Mouse (Mus musculus) hindbrain, postnatal 0 days (tissue): ENCODE data around the gene Trim25. TPM values are rescaled to one million over a fixed set of nuclear protein-coding genes. Genes with fewer than 3 reads are reported as not detected.
"Not testable (repeated sequence)": the region's sequence is repeated elsewhere in the genome, so short reads cannot be mapped to it uniquely, and the experiment has no call there.

Source experiments
- ATAC-seq: fragments of 200-750 bp; cut with Nextera tagmentation; 2 replicates; pipeline ENCODE4 v1.8.0; 2017; ENCODE audit warnings: mild to moderate bottlenecking, moderate TSS enrichment, moderate library complexity
- DNase-seq: peaks from one replicate; pipeline ENCODE4 v3.0.0-alpha.2; 2015; ENCODE audit warnings: low spot score
- H3K27ac ChIP-seq: fragments of 300-500 bp; sonication (generic); 2 replicates; pipeline ENCODE4 v1.5.1; 2014; ENCODE audit warnings: mild to moderate bottlenecking
- H3K27me3 ChIP-seq: fragments of 300-500 bp; sonication (generic); 2 replicates; pipeline ENCODE4 v1.6.1; 2014; ENCODE audit warnings: low read length, mixed read lengths; ENCODE audit not compliant: insufficient read depth
- H3K36me3 ChIP-seq: fragments of 300-500 bp; sonication (generic); 2 replicates; pipeline ENCODE4 v1.6.1; 2014; ENCODE audit warnings: low read length, mixed read lengths; ENCODE audit not compliant: insufficient read depth
- H3K4me1 ChIP-seq: fragments of 300-500 bp; sonication (generic); 2 replicates; pipeline ENCODE4 v1.6.1; 2014; ENCODE audit warnings: antibody characterized with exemption, low read length, mixed read lengths; ENCODE audit not compliant: insufficient read depth
- H3K4me2 ChIP-seq: fragments of 300-500 bp; sonication (generic); 2 replicates; pipeline ENCODE4 v1.6.1; 2014; ENCODE audit warnings: low read depth, mild to moderate bottlenecking, low read length, moderate library complexity, mixed read lengths
- H3K4me3 ChIP-seq: fragments of 300-500 bp; sonication (generic); 2 replicates; pipeline ENCODE4 v1.5.1; 2014; ENCODE audit warnings: low read length
- H3K9ac ChIP-seq: fragments of 300-500 bp; sonication (generic); replicated peaks from 2 replicates; pipeline ENCODE4 v1.6.1; 2014; ENCODE audit warnings: mild to moderate bottlenecking, low read length, moderate library complexity, mixed read lengths
- H3K9me3 ChIP-seq: fragments of 300-500 bp; sonication (generic); 2 replicates; pipeline ENCODE4 v1.6.1; 2016; ENCODE audit warnings: low read length, mixed read lengths
- CTCF ChIP-seq: IDR thresholded peaks from 2 replicates; pipeline ENCODE4 v1.5.1; 2016; ENCODE audit warnings: antibody characterized with exemption, control low read depth, low read depth
- WGBS: fragments of 180-500 bp; shearing (Covaris S2); extraction: QIAGEN DNeasy Blood & Tissue Kit; methylation state at CpG from one replicate; pipeline ENCODE4 v1.1.7; 2014; 5-methylcytosine and 5-hydroxymethylcytosine counted together
- polyA plus RNA-seq: library from polyadenylated mRNA; unstranded; fragments of >200 nt; fragmentation: Nextera tagmentation; extraction: Ambion mirVana; gene quantifications from 2 replicates; pipeline ENCODE4 v1.2.1, GENCODE M21; 2015
- total RNA-seq: library from RNA; depleted of rRNA; stranded (reverse); fragments of >200 nt; gene quantifications from 2 replicates; pipeline ENCODE4 v1.2.3, GENCODE M21; 2014

The Trim25 gene
- total and polyA plus RNA-seq, 2 experiments from 2014 or later: 4.6 to 5.3 TPM

DNA sequence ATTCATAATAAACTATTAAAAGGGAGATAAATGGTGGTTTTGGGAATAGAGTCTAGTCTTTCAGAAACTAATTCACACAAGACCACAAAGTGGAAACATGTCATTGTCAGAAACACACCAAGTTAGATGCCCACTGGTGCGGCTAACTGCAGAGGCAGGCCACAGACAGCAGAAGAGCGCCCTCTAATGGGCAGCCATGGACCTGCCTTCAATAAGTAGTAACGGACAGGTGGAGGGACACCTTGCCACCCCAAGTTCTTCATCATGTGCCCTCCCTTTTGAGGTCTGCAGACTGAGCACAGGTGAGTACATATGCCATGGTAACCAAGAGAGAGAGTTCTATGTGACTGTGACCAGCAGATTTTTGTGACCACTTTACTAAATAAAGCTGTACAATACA is 40.1 kb downstream of the Trim25 start:
- H3K9ac ChIP-seq: no peak overlapping the region
- ATAC-seq (no peak), DNase-seq (peak; percentile 65)
- no peaks in the 10 kb centered on the region for H3K4me1 ChIP-seq
- H3K9me3 ChIP-seq: no peaks in the 10 kb centered on the region
- H3K27ac ChIP-seq: no peak overlapping the region
- H3K27me3 ChIP-seq: no peaks in the 10 kb centered on the region
- H3K4me3 ChIP-seq: no peak overlapping the region
- no peak overlapping the region for H3K4me2 ChIP-seq
- 14% methylated on average over 3 of the region's 3 CpGs for WGBS
- TF ChIP-seq CTCF: peak; percentile 84
- peaks cover 35% of the 10 kb centered on the region for H3K36me3 ChIP-seq

GRCm38 (mm10) chr11:89041073-89041472 is 41.9 kb downstream of the Trim25 start:
- not testable (repeated sequence) for ATAC-seq, H3K4me1 ChIP-seq, DNase-seq, H3K4me2 ChIP-seq, H3K4me3 ChIP-seq, H3K27me3 ChIP-seq, H3K9me3 ChIP-seq, H3K27ac ChIP-seq, H3K9ac ChIP-seq
- peaks cover 43% of the 10 kb centered on the region for H3K36me3 ChIP-seq
- 93% methylated on average over 6 of the region's 7 CpGs for WGBS

- no peak overlapping the region for H3K4me3 ChIP-seq
- no peak overlapping the region for H3K27ac ChIP-seq
- H3K27me3 ChIP-seq: no peaks in the 10 kb centered on the region
- WGBS: 80% methylated on average over 7 of the region's 7 CpGs
- H3K36me3 ChIP-seq: peaks cover 47% of the 10 kb centered on the region
- H3K9me3 ChIP-seq: 0 out of 2 replicates have a peak, but pooled peaks cover 3% of the 10 kb centered on the region
- no peak for ATAC-seq
- H3K4me1 ChIP-seq: no peaks in the 10 kb centered on the region
- TF ChIP-seq CTCF: no peak
- H3K4me2 ChIP-seq: no peak overlapping the region
- no peak for DNase-seq
- no peak overlapping the region for H3K9ac ChIP-seq
These were observed 43.9 kb downstream of the Trim25 start for GRCm38 (mm10) chr11:89043046-89043445.

GRCm38 (mm10) chr11:89045501-89045900 is 46.3 kb downstream of the Trim25 start:
- not testable (repeated sequence) for H3K9me3 ChIP-seq, H3K4me1 ChIP-seq, H3K27ac ChIP-seq, H3K27me3 ChIP-seq, H3K9ac ChIP-seq, ATAC-seq, H3K4me3 ChIP-seq, DNase-seq, H3K4me2 ChIP-seq
- 100% methylated on average over 3 of the region's 3 CpGs for WGBS
- H3K36me3 ChIP-seq: peaks cover 31% of the 10 kb centered on the region; the same call in 1 of the 2 replicates

GRCm38 (mm10) chr11:89046021-89046420 is 46.8 kb downstream of the Trim25 start:
- H3K36me3 ChIP-seq: peaks cover 26% of the 10 kb centered on the region; the same call in 1 of the 2 replicates
- ATAC-seq (no peak), DNase-seq (no peak)
- no peak overlapping the region for H3K4me3 ChIP-seq
- no peak overlapping the region for H3K4me2 ChIP-seq
- 94% methylated on average over 3 of the region's 3 CpGs for WGBS
- H3K9ac ChIP-seq: no peak overlapping the region
- H3K4me1 ChIP-seq: no peaks in the 10 kb centered on the region
- no peak for TF ChIP-seq CTCF
- 0 out of 2 replicates have a peak, but pooled peaks cover 3% of the 10 kb centered on the region for H3K9me3 ChIP-seq
- H3K27me3 ChIP-seq: no peaks in the 10 kb centered on the region
- H3K27ac ChIP-seq: no peak overlapping the region

DNA sequence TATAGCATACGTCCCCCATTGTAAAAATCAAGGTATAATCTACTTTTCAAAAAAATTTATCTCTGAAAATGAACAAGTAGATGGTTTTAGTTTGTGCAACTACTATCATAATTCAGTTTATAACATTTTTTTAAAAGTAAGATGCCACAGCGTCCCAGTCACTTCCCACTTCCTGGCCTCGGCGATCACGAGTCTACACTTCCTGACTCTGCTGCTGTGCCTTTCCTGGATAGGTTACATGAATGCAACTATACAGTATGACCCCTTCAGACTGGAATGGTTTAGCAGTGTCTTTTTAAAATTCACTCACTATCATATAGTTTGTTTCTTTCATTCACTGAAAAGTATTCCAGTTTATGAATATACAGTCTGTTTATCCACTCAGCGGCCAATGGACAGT is 52.6 kb downstream of the Trim25 start:
- WGBS: 88% methylated on average over 6 of the region's 6 CpGs
- Histone ChIP-seq H3K4me1 (no peaks in the 10 kb centered on the region), H3K4me2 (no peak overlapping the region), H3K27ac (no peak overlapping the region), H3K27me3 (no peaks in the 10 kb centered on the region), H3K9ac (no peak overlapping the region), H3K4me3 (no peak overlapping the region), H3K9me3 (no peaks in the 10 kb centered on the region), H3K36me3 (peaks cover 6% of the 10 kb centered on the region; the same call in 1 of the 2 replicates)
- TF ChIP-seq CTCF: no peak
- no peak for ATAC-seq
- no peak for DNase-seq

GRCm38 (mm10) chr11:89055931-89056690 is 56.9 kb downstream of the Trim25 start:
- Histone ChIP-seq H3K36me3 (peaks cover 3% of the 10 kb centered on the region; the same call in 1 of the 2 replicates), H3K4me2 (no peak overlapping the region), H3K27me3 (no peaks in the 10 kb centered on the region), H3K4me1 (peaks cover 16% of the 10 kb centered on the region), H3K4me3 (no peak overlapping the region), H3K9me3 (no peaks in the 10 kb centered on the region), H3K27ac (no peak overlapping the region), H3K9ac (no peak overlapping the region)
- TF ChIP-seq CTCF: no peak
- DNase-seq: no peak
- 72% methylated on average over 13 of the region's 13 CpGs for WGBS
- no peak for ATAC-seq
